Mouse (Mus musculus) liver, adult 2 months (tissue): ENCODE measurements around the gene Hist1h4d. TPM values are rescaled to one million over a fixed set of nuclear protein-coding genes. Genes with fewer than 3 reads are reported as not detected.

Experiments
- DNase-seq: peaks from one replicate; pipeline ENCODE4 v3.0.0-alpha.2; 2011; ENCODE audit warnings: low read depth, low spot score; ENCODE audit errors: extremely low read depth
- H3K27ac ChIP-seq: fragments of 200-500 bp; replicated peaks from 2 replicates; pipeline ENCODE4 v1.5.1; 2012; ENCODE audit warnings: low read depth, mild to moderate bottlenecking, control low read depth, inconsistent platforms, low read length; ENCODE audit not compliant: insufficient read depth
- H3K27me3 ChIP-seq: fragments of 200-500 bp; 2 replicates; pipeline ENCODE4 v1.6.1; 2012; ENCODE audit warnings: mild to moderate bottlenecking, moderate library complexity, low read length, inconsistent platforms; ENCODE audit not compliant: control insufficient read depth, insufficient read depth
- H3K36me3 ChIP-seq: fragments of 200-500 bp; 2 replicates; pipeline ENCODE4 v1.6.1; 2012; ENCODE audit warnings: low read length, inconsistent platforms; ENCODE audit not compliant: control insufficient read depth, insufficient read depth
- H3K4me1 ChIP-seq: fragments of 200-500 bp; 2 replicates; pipeline ENCODE4 v1.6.1; 2011; ENCODE audit warnings: low read length; ENCODE audit not compliant: control insufficient read depth, insufficient read depth
- H3K4me3 ChIP-seq: fragments of 200-500 bp; 2 replicates; pipeline ENCODE4 v1.5.1; 2011; ENCODE audit warnings: low read depth, mild to moderate bottlenecking, control low read depth, low read length, moderate library complexity; ENCODE audit not compliant: insufficient read depth
- H3K79me2 ChIP-seq: fragments of 200-500 bp; 2 replicates; pipeline ENCODE4 v1.6.1; 2012; ENCODE audit warnings: inconsistent platforms, mild to moderate bottlenecking, low read length, moderate library complexity; ENCODE audit not compliant: control insufficient read depth, insufficient read depth
- H3K9ac ChIP-seq: fragments of 200-500 bp; 2 replicates; pipeline ENCODE4 v1.6.1; 2012; ENCODE audit warnings: low read depth, mild to moderate bottlenecking, control low read depth, inconsistent platforms, low read length
- CTCF ChIP-seq: fragments of 200-500 bp; IDR thresholded peaks from 2 replicates; pipeline ENCODE4 v1.5.1; 2011; ENCODE audit warnings: low read depth, low read length, control low read depth
- POLR2A ChIP-seq: fragments of 200-500 bp; IDR thresholded peaks from 2 replicates; pipeline ENCODE4 v1.6.1; 2011; ENCODE audit warnings: low read length, control low read depth; ENCODE audit not compliant: insufficient read depth; ENCODE audit errors: extremely low read depth
- WGBS: fragments of 180-500 bp; shearing (Covaris S2); methylation state at CpG from one replicate; pipeline ENCODE4 v1.1.7; 2018; 5-methylcytosine and 5-hydroxymethylcytosine counted together
- polyA plus RNA-seq: library from polyadenylated mRNA; depleted of rRNA; stranded (reverse); fragments of >200 nt; gene quantifications from 2 replicates; pipeline ENCODE4 v1.2.3, GENCODE M21; 2012
- total RNA-seq: library from RNA; depleted of rRNA; stranded (reverse); fragments of >200 nt; gene quantifications from 2 replicates; pipeline ENCODE4 v1.2.3, GENCODE M21; 2014

Hist1h4d gene
- total and polyA plus RNA-seq, 2 experiments: 2.1 to 162 TPM

GRCm38 (mm10) chr13:23577835-23578234 lies 3.6 kb upstream of the Hist1h4d start:
- WGBS: 98% methylated on average over 1 of the region's 1 CpGs
- Histone ChIP-seq H3K27ac (no peak overlapping the region), H3K27me3 (no peaks in the 10 kb centered on the region), H3K4me3 (no peak overlapping the region), H3K36me3 (no peaks in the 10 kb centered on the region), H3K4me1 (peaks cover 9% of the 10 kb centered on the region; the same call in 1 of the 2 replicates), H3K79me2 (no peaks in the 10 kb centered on the region), H3K9ac (no peak overlapping the region)
- no peak for DNase-seq
- TF ChIP-seq POLR2A (no peak), CTCF (no peak)

GRCm38 (mm10) chr13:23582219-23583056 lies 1.0 kb downstream of the Hist1h4d start:
- Histone ChIP-seq H3K36me3 (no peaks in the 10 kb centered on the region), H3K79me2 (no peaks in the 10 kb centered on the region), H3K4me1 (peaks cover 11% of the 10 kb centered on the region; the same call in 1 of the 2 replicates), H3K27ac (peak overlapping the region; percentile 43), H3K9ac (peak overlapping the region; percentile 64), H3K27me3 (no peaks in the 10 kb centered on the region), H3K4me3 (peak overlapping the region; percentile 68)
- 16% methylated on average over 6 of the region's 6 CpGs for WGBS
- DNase-seq: no peak
- TF ChIP-seq CTCF (no peak), POLR2A (no peak)

- no peak overlapping the region; the same call in 1 of the 2 replicates for H3K27ac ChIP-seq
- H3K9ac ChIP-seq: no peak overlapping the region
- TF ChIP-seq CTCF (no peak), POLR2A (no peak)
Observed at GRCm38 (mm10) chr13:23583387-23584068, 2.1 kb downstream of the Hist1h4d start.

GRCm38 (mm10) chr13:23584331-23584730 lies 2.9 kb downstream of the Hist1h4d start:
- no peak for DNase-seq
- TF ChIP-seq CTCF (no peak), POLR2A (no peak)
- Histone ChIP-seq H3K36me3 (no peaks in the 10 kb centered on the region), H3K9ac (no peak overlapping the region), H3K4me1 (peaks cover 11% of the 10 kb centered on the region; the same call in 1 of the 2 replicates), H3K27me3 (no peaks in the 10 kb centered on the region), H3K79me2 (no peaks in the 10 kb centered on the region), H3K27ac (peak overlapping the region; percentile 50), H3K4me3 (no peak overlapping the region)

More at GRCm38 (mm10) chr13:23583387-23584068, 2.1 kb downstream of the Hist1h4d start:
- Histone ChIP-seq H3K4me3 (no peak overlapping the region), H3K36me3 (no peaks in the 10 kb centered on the region), H3K4me1 (peaks cover 11% of the 10 kb centered on the region; the same call in 1 of the 2 replicates), H3K79me2 (no peaks in the 10 kb centered on the region), H3K27me3 (no peaks in the 10 kb centered on the region)
- DNase-seq: no peak

GRCm38 (mm10) chr13:23585029-23585441 lies 3.6 kb downstream of the Hist1h4d start:
- Histone ChIP-seq H3K9ac (peak overlapping the region; percentile 54), H3K4me1 (peaks cover 11% of the 10 kb centered on the region; the same call in 1 of the 2 replicates), H3K4me3 (peak overlapping the region; percentile 43), H3K27me3 (no peaks in the 10 kb centered on the region), H3K36me3 (no peaks in the 10 kb centered on the region), H3K27ac (peak overlapping the region; percentile 32), H3K79me2 (no peaks in the 10 kb centered on the region)
- DNase-seq: peak; percentile 62
- TF ChIP-seq CTCF (no peak), POLR2A (no peak)
- under 1% methylated on average over 21 of the region's 21 CpGs for WGBS
